Mouse (Mus musculus): ENCODE data around the gene Slc27a1. TPM values are rescaled to one million over a fixed set of nuclear protein-coding genes. Genes with fewer than 3 reads are reported as not detected.

Slc27a1 gene
- total RNA-seq, 1 experiment from 2014 or later, result 91.6 TPM

DNA sequence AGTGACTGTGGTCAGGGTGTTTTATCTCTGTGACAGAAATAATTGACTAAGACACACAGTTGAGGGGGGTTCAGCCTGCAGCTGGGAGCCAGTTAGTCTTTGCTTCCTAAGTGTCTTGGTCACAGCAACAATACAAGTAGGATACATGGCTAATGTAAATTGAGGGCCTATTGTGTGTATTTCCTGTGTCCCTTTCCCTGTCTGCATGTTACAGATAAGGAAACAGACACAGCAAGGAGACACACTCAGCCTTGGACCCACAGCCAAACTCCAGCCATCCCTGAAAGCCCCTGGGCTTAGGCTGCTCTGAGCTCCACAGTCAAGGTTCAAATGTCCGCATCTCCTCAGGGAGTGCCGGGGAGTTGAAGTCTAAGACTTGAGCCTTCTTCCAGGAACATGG, 14.0 kb upstream of the Slc27a1 start:
- no peak for DNase-seq

DNA sequence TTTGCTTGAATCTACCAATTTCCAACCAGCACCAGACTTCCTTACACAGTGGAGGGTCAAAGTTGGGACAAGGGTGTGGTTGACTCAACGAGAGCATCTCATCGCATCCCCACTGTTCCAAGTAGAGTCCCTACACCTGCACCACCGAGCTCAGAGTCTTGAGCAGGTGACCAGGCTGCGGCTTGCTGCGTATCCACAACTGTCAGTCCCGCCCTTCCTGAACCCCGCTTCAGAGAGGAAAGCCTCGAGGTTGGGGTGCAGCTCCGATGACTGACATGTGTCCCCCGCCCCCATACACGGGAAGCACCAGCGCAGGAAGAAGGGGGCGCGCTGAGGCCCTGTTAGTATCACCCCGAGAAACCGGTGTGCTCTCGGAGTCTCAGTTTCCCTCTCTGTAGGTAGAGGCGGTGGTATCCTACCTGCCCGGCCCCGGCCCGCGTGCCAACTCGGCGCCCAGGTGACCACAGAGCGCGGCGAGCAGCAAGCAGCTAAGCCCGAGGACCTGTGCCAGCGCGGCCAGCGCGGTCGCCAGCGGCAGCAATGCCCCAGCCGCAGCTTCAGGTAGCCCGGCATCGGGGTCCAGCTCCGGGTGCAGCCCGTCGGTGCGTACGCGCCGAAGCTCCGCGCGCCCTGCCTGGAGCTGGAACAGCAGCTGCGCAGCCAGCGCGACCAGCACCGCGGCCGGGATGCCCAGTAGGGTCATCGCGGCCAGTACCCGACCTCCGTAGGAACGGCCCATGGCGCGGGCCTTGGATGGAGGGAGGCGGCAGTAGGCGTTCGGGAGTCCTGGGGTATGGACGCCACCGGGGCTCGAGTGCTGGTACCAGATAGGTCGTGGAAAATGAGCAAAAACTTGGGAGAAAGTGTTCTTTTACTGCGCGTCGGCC, 10.4 kb upstream of the Slc27a1 start, which contains the start of gene Tmem221:
Gene Tmem221, minus strand, starts transcription at position 801 of the 887 bp plus-strand sequence.
- peak; percentile 42 for DNase-seq

DNA sequence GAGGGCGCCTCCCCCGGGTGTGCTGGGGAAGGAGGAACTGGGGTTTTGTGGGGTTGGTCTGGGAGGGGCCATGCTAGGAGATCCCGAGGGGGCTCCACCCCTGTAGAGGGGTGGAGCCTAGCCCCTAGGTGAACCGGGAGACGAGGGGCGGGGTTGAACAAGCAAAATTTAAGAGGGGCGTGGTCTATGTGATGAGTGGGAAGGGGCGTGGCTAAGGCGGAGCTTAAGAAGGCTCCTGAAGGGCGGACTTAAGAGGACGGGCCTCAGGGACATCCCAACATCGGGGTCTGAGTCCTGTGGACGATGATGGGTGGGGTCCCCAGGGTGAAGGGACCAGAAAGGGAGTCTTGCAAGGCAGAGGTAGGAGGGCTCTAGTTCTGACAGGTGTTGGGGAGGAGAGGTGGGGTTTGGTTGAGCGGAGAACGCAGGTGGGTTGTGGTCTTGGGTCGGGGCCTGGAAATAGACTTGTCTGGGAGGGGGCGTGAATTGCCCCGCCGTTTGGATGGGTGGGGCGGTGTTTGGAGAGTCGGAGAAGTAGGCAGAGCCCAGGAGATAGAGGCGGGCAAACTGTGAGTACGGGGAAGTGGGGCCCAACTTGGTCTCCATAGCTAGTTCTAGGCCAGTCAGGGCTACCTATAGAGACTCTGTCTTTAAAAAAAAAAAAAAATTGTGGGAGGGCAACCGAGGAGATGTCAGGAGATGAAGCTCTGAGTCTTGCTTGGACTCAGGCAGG, 9.6 kb upstream of the Slc27a1 start:
- peak; percentile 90 for DNase-seq

DNA sequence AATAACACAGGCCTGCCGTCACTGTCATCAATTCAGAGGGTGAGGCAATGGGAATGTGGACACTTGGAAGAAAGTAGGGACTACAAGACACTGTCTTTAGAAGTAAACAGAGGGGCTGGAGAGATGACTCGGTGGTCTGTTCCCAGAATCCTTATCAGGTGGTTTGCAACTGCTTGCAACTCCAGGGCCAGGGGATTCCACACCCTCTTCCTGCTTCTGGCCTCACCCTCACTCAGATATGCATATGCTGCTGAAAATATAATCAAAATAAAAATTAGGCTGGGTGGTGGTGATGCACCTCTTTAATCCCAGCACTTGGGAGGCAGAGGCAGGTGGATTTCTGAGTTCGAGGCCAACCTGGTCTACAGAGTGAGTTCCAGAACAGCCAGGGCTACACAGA, 8.6 kb upstream of the Slc27a1 start:
- no peak for DNase-seq

DNA sequence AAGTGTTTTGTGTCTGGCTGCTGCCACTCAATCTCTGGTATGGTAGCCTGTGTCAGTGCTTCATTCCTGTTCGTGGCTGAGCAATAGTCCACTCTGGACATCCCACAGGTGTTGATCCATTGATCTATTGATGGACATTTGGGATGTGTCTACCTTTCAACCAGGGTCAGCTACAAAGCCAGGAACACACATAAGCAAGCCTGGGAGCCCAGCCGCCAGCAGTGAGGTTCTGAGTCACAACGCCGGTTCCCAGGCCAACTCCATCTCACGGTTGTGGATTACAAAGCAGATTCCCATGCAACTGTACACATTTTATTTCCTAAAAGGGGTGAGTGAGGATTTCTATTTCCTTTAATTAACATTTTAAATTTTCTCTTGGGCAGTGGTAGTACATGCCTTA, 7.9 kb upstream of the Slc27a1 start:
- peak; percentile 47 for DNase-seq

DNA sequence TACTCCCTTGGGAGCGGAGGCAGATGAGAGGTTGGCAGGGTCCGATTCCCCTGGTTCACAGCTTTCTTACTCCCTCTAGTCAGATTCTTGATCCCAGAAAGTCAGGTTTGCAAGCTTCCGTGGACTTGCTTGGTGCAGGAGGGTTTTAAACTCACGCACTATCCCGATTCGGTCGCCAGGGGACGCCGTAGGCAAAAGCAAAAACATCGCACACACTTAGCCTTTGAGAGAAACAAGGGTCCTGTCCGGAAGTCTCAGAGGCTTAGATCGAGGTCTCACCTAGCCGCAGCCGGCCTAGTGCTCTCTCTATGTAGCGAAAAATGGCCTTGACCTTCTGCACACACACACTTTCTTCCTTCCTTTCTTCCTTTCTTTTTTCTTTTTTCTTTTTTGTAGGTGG, 7.3 kb upstream of the Slc27a1 start:
- DNase-seq, result peak; percentile 70

DNA sequence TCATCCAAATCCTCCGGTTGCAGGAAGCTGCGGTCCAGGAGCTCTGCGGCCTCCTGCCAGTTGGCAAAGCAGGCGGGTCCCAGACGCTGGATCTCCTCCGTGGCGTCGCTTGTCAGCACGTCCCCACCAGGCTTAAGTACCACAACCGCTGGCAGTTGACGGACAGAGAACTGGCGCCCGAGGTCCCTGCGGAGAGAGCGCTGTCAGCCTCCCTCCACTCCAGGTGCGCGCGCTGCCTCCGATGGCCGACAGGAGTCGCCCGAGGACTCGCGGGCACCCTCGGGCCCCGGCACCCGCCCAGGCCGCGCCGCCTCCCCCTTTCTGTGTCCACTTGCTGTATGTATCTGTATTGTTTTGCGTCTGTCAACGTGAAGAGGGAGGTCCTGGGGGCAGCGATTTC, 5.9 kb upstream of the Slc27a1 start:
- DNase-seq, result peak; percentile 92

DNA sequence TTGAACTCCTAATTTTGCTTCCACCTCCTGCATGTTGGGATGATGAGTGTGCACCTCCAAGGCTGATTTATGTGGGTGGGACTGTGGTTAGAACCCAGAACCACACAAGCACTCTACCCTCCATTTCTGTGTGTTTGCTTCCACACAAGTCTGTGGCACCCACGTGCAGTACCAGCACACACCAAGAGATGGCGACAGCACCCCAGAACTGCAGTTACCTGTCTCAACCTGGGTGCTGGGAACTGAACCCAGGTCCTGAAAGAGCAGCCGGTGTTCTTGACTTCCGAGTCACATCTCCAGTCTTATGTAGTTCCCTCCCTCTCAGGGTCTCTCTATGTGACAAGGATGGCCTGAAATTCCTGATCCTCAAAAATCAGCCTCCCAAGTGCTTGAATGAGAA, 4.7 kb upstream of the Slc27a1 start:
- DNase-seq, result no peak

DNA sequence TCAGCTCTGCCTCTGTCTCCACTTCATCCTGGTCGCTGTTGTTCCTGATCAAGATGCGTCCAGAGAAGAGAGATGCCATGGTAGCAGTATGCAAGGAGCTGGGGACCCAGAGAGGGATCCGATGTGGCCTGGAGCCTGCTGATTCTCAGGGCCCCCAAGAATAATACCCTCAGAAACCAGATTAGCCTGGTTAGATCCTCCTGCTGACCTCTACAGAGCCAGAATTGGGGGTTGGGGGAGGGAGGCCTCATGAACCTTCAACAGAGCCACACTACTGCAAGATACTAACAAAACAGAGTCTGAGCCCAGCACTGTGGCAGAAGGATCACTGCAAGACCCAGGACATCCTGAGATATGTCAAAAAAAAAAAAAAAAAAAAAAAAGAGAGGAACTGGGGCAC, 2.2 kb upstream of the Slc27a1 start, which contains the start of gene Nxnl1:
Gene Nxnl1, minus strand, starts transcription at position 101 of the 400 bp plus-strand sequence.
- DNase-seq, result no peak

DNA sequence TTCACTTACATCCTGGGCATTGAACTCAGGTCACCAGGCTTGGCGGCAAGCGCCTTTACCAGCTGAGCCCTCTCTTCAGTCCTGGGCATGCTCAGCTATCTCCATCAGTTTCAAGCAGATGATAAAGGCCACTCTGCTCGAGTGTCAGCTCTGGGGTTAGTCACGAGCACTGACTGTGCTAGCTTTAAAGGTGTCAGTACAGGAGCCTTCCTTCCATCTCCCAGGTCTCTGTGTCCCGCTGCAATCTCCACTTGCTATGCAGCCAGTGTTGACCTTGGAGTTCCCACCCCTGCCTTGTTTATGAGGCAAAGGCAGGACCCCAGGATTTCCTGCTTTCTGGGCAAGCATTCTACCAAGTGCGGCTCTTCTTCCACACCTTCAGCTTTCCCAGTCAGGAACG, 1.1 kb upstream of the Slc27a1 start:
- DNase-seq, result no peak

DNA sequence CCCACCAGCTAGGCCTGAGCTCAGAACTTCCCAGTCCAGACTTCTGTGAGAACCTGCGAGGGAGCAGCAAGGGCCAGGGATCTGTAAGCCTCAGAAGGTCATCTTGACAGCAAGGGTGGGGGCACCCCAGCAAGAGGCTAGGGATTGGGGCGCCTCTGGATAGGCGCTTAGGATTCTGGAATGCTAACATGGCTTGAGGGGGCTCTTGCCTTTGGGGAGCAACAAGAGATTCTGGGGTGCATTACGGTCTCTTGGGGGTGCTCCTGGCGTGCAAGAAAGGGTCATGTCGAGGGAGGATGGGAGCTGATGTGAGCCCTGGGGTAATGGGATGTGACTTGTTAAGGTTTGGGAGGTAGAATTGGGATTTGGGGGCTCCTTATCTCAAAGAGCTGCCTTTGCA, 259 bp downstream of the Slc27a1 start:
- no peak for DNase-seq

DNA sequence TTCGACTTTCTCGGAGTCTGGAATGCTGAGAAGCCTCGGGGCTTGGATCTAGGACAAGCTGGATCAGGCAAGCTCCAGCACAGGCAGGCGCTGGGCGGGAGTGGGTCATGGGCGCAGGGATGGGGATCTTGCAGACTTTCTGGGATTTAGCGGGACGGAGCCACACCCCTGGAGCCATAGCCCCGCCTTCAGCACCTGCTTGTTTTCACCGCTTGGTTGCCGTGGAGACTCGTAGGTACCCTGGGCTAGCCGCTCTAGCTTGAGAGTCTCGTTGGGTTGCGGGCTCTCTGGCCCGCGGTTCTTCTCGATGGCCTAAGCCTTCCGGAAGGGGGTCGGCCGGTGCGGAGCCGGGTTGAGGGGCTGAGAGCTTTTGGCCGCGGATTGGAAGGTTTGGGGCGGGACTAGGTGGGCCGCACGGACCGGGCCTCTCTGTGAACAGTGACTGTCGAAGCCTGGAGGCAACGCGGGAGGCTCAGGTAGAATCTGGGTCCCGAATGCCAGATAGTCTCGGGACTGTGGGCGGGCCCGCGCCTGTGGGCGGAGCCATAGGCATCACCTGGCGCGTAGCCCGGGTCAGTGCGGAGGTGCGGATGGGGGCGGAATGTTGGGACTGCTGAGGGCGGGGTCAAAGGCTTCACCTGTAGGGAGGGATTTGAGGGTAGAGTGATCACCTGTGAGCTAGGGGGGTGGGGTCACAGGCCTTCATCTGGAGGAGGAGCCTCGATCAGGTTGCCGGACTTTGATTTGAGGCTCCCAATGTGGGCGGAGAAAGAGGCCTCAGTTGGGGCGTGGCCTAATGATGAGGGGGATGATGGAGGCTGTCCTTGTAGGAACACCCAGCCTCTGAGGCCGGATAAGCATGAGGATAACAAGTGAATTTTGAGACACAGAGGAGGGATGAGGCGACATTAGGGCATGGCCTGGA, 946 bp downstream of the Slc27a1 start:
- peak; percentile 91 for DNase-seq

DNA sequence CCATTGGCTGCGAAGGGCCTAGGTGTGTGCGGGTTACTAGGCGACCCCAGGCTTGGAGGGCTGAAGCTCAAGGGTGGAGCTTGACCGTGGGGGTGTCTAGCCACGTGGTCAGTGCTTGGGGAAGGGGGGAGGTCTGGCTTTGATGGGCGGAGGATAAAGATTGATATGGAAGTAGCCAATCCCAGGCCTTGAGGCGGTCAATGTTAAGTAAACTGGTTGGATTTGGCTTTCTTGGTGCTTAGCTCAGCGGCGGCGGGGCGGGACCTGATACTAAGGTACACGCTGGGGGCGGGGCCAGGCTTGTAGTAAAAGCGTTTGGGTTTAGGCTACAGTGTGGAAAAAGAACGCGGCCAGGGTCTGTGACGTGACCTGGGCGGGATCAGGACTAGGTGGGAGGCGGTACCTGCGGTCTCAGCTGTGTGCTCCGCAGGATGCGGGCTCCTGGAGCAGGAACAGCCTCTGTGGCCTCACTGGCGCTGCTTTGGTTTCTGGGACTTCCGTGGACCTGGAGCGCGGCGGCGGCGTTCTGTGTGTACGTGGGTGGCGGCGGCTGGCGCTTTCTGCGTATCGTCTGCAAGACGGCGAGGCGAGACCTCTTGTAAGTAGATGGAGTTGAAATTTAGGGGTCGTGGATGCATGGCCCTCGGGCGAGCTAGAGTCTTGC, 1.7 kb downstream of the Slc27a1 start:
- DNase-seq, result peak; percentile 95

DNA sequence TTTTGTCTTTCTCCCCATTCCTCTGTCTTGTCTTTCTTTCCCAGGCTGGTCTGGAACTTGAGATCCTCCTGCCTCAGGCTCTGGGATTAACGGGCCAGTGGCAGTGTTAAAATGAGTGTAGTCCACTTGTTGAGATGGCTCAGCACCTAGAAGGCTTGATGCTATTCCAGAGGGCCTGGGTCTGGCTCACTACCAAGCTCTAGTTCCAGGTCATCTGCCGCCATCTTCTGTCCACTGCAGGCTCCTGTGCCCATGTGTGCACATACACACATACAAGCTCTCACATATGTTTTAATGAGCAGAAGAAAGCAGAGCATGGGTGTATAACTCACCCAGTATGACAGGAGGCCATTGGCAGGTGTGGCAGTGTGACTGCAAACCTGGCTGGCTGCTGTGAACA, 3.4 kb downstream of the Slc27a1 start:
- DNase-seq, result no peak

DNA sequence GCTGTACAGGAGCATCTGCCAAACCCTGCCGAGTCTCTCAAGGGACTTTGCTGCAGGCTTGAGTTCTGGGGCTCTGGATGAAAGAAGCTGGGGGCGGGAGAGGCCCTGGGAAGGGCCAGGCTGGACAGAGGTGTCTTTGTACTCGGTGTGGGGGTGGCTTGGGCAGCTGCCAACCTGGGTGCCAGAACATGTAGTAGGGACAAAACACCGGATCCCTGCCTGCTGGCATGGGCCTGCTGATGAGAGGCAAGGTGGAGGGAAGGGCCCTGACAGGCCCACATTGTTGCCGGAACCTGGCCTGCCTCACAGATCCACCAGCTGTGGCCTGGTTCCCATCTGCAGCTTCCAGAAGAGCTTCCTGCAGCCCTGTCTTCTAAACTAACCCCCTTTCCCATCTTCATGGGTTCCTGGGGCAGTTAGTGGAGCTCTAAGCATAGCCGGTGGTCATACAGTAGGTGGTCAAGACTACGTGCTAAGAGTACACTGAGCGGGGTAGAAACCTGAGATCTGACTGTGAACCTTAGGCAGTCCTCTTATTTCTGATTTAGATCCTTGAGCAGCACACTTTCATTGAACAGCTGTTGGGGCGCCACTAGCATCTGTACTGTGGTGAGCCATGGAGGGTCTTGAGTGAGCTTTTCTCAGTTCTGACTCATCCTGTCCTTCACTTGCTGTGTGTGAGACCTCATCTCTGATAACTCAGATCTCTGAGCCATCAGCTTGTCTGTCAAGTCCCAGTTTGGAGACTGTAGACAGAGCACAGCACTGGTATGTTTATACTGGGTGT, 4.4 kb downstream of the Slc27a1 start:
- DNase-seq, result peak; percentile 84

DNA sequence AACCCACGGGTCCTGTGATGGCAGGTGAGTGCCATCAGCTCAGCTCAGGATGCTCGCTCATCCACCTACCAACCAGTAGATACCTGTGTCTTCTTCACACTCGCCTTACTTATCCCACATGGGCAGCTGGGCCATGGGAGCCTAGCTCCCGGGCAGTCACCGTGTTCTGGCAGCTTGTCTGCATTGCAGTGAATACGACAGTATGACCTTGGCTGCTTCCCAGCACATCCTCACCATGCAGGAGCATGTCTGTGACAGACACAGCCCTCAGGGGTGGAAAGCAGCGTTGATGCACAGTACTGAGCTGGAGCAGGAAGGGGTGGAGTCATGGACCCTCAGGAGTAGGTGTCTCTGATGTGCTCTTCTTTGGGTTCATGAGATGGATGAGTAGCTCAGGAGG, 5.7 kb downstream of the Slc27a1 start:
- peak; percentile 74 for DNase-seq

DNA sequence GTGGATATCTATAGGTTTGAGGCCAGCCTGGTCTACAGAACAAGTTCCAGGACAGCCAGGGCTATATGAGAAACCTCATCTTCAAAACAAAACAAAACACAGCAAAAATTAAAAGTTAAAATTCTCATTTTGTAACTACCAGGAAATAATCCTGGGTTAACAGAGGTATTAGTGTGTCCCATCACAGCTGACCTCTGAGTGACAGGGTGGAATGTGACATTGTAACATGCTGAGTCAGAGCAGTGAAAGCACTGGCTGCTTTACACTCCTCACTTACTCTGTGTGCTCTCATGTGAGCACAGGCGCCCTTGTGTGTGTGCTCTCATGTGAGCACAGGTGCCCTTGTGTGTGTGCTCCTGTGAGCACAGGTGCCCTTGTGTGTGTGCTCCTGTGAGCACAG, 6.3 kb downstream of the Slc27a1 start:
- no peak for DNase-seq

DNA sequence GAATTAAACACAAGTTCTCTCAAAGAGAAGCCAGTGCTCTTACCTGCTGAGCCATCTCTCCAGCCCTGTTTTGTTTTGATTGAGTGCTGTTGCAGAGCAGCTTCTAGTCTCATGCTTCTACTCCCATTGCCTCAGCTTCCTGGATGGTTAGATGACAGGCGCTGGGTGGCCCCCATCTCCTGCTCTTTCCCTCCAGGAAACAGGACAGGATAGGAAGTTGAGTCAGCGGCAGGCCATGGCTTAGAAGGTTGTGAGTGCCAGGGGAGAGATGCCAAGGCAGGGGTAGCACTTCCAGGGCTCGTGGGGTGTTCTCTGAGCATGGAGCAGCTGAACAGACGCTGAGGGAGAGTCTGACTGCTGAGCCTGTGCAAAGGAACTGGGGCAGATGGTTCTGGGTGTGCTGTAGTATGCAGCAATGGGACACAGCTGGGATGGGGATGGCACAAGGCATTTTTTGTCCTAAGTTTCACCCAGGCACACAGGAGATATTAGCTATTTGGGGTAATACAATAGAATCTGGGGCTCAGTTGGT, 9.2 kb downstream of the Slc27a1 start:
- no peak for DNase-seq

DNA sequence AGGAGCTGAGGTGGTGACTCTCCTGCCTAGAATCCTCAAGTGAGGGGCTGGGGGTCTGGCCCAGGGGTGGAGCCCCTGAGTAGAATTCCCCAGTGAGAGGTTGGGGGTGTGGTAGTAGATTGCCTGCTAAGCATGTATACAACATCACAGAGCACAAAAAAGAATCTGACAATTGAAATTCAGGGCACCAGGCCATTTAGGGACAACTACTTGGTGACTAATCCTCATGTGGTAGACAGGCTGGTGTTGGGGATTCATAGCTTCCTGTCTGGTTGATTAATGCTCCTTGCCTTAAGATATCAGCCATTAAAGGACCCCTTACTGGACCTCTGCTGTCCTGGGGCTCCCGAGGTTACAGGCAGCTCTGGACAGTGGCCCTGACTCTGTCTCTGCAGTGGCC, 10.3 kb downstream of the Slc27a1 start:
- DNase-seq, result no peak

DNA sequence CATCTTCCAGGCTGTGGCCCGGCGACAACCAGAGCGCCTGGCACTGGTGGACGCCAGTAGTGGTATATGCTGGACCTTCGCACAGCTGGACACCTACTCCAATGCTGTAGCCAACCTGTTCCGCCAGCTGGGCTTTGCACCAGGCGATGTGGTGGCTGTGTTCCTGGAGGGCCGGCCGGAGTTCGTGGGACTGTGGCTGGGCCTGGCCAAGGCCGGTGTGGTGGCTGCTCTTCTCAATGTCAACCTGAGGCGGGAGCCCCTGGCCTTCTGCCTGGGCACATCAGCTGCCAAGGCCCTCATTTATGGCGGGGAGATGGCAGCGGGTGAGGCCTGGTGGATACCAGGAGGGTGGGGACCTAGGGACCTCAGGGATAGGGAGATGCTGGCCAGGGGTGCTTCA, 10.8 kb downstream of the Slc27a1 start:
- peak; percentile 86 for DNase-seq

DNA sequence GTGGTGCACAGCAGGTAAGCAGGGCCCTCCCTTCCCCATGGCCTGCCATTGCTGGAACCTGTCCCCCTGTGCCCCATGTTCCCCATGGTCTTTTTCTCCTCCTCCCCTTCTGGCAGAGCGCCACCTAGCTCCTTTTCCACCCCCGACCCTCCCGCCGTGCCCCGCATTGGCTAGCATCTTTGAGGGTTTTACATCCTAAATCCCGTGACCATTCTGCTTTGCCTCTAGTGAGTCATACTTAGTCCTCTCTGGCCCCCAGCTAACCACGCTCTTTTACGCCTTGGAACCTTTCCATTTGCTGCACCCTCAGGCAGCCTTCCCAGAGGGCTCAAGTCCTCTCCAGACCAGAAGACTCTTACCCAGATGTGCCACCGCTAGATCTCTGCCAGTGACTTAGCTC, 11.5 kb downstream of the Slc27a1 start:
- DNase-seq, result peak; percentile 28
